Mouse (Mus musculus) liver, postnatal 0 days (tissue): Measurements from ENCODE around the gene Chac1. TPM values are rescaled to one million over a fixed set of nuclear protein-coding genes. Genes with fewer than 3 reads are reported as not detected.

ENCODE experiments used
- ATAC-seq: fragments of 200-750 bp; cut with Nextera tagmentation; 2 replicates; pipeline ENCODE4 v1.8.0; 2017; ENCODE audit warnings: mild to moderate bottlenecking, moderate library complexity
- DNase-seq: peaks from one replicate; pipeline ENCODE4 v3.0.0-alpha.2; 2016
- H3K27ac ChIP-seq: fragments of 300-500 bp; sonication (generic); 2 replicates; pipeline ENCODE4 v1.5.1; 2014; ENCODE audit warnings: antibody characterized with exemption, moderate library complexity, mild to moderate bottlenecking, low read depth
- H3K27me3 ChIP-seq: fragments of 300-500 bp; sonication (generic); 2 replicates; pipeline ENCODE4 v1.6.1; 2014; ENCODE audit warnings: low read length, control low read depth, mixed read lengths; ENCODE audit not compliant: insufficient read depth
- H3K36me3 ChIP-seq: fragments of 300-500 bp; sonication (generic); replicated peaks from 2 replicates; pipeline ENCODE4 v1.6.1; 2014; ENCODE audit warnings: mild to moderate bottlenecking, control low read depth, low read length, moderate library complexity, mixed read lengths; ENCODE audit not compliant: insufficient read depth
- H3K4me1 ChIP-seq: fragments of 300-500 bp; sonication (generic); 2 replicates; pipeline ENCODE4 v1.6.1; 2014; ENCODE audit warnings: antibody characterized with exemption, mild to moderate bottlenecking, control low read depth; ENCODE audit not compliant: insufficient read depth
- H3K4me2 ChIP-seq: fragments of 300-500 bp; sonication (generic); 2 replicates; pipeline ENCODE4 v1.6.1; 2014; ENCODE audit warnings: low read depth, mild to moderate bottlenecking, low read length, moderate library complexity, mixed read lengths
- H3K4me3 ChIP-seq: fragments of 300-500 bp; sonication (generic); 2 replicates; pipeline ENCODE4 v1.5.1; 2014; ENCODE audit warnings: low read depth, low read length
- H3K9ac ChIP-seq: fragments of 300-500 bp; sonication (generic); replicated peaks from 2 replicates; pipeline ENCODE4 v1.6.1; 2014; ENCODE audit warnings: mild to moderate bottlenecking, moderate library complexity
- H3K9me3 ChIP-seq: fragments of 300-500 bp; sonication (generic); 2 replicates; pipeline ENCODE4 v1.6.1; 2016; ENCODE audit warnings: mild to moderate bottlenecking, control low read depth, low read length, mixed read lengths
- CTCF ChIP-seq: sonication (generic); IDR thresholded peaks from 2 replicates; pipeline ENCODE4 v1.5.1; 2016; ENCODE audit warnings: antibody characterized with exemption, low read depth
- EP300 ChIP-seq: IDR thresholded peaks from 2 replicates; pipeline ENCODE4 v1.6.1; 2016; ENCODE audit warnings: antibody characterized with exemption, low read depth, mild to moderate bottlenecking
- WGBS: fragments of 180-500 bp; shearing (Covaris S2); extraction: QIAGEN DNeasy Blood & Tissue Kit; methylation state at CpG from one replicate; pipeline ENCODE4 v1.1.7; 2014; ENCODE audit not compliant: insufficient replicate concordance; 5-methylcytosine and 5-hydroxymethylcytosine counted together
- polyA plus RNA-seq: library from polyadenylated mRNA; unstranded; fragments of >200 nt; fragmentation: Nextera tagmentation; extraction: Ambion mirVana; gene quantifications from 2 replicates; pipeline ENCODE4 v1.2.1, GENCODE M21; 2015

Chac1 gene
- polyA plus RNA-seq, 1 experiment from 2014 or later, result 0.35 TPM

GRCm38 (mm10) chr2:119327102-119327480, 23.9 kb upstream of the Chac1 start:
- Histone ChIP-seq H3K4me3 (peak overlapping the region; percentile 55), H3K27me3 (peaks cover 73% of the 10 kb centered on the region), H3K36me3 (no peaks in the 10 kb centered on the region), H3K9me3 (no peaks in the 10 kb centered on the region), H3K4me1 (peaks cover 40% of the 10 kb centered on the region), H3K9ac (no peak overlapping the region), H3K27ac (no peak overlapping the region), H3K4me2 (peak overlapping the region; percentile 73)
- WGBS, result 1% methylated on average over 30 of the region's 30 CpGs
- peak; percentile 53 for DNase-seq
- ATAC-seq, result no peak
- TF ChIP-seq CTCF (peak; percentile 60), EP300 (no peak)

GRCm38 (mm10) chr2:119327942-119328526, 23.0 kb upstream of the Chac1 start:
- Histone ChIP-seq H3K27me3 (peaks cover 66% of the 10 kb centered on the region), H3K4me1 (peaks cover 33% of the 10 kb centered on the region), H3K4me3 (peak overlapping the region; percentile 1; the same call in 1 of the 2 replicates), H3K36me3 (no peaks in the 10 kb centered on the region), H3K4me2 (peak overlapping the region; percentile 23), H3K9ac (no peak overlapping the region), H3K9me3 (no peaks in the 10 kb centered on the region), H3K27ac (no peak overlapping the region)
- 45% methylated on average over 11 of the region's 11 CpGs for WGBS
- no peak for ATAC-seq
- TF ChIP-seq EP300, result no peak
- no peak for TF ChIP-seq CTCF
- no peak for DNase-seq

- Histone ChIP-seq H3K9ac (no peak overlapping the region), H3K4me1 (peaks cover 29% of the 10 kb centered on the region), H3K36me3 (no peaks in the 10 kb centered on the region), H3K27me3 (peaks cover 61% of the 10 kb centered on the region), H3K4me3 (peak overlapping the region; percentile 1; the same call in 1 of the 2 replicates), H3K4me2 (peak overlapping the region; percentile 23), H3K9me3 (no peaks in the 10 kb centered on the region), H3K27ac (no peak overlapping the region)
- DNase-seq, result no peak
- ATAC-seq, result no peak
- no peak for TF ChIP-seq CTCF
- 46% methylated on average over 5 of the region's 5 CpGs for WGBS
These were observed 22.5 kb upstream of the Chac1 start for GRCm38 (mm10) chr2:119328546-119328945.

GRCm38 (mm10) chr2:119329123-119329817, 21.8 kb upstream of the Chac1 start:
- Histone ChIP-seq H3K9me3 (no peaks in the 10 kb centered on the region), H3K27ac (no peak overlapping the region), H3K4me2 (no peak overlapping the region; the same call in 1 of the 2 replicates), H3K9ac (no peak overlapping the region), H3K4me1 (peaks cover 25% of the 10 kb centered on the region), H3K4me3 (no peak overlapping the region), H3K36me3 (no peaks in the 10 kb centered on the region), H3K27me3 (peaks cover 54% of the 10 kb centered on the region)
- ATAC-seq, result peak; percentile 74
- TF ChIP-seq EP300 (no peak), CTCF (no peak)
- 46% methylated on average over 3 of the region's 3 CpGs for WGBS
- DNase-seq, result peak; percentile 53

- TF ChIP-seq CTCF, result no peak
- no peak for TF ChIP-seq EP300
- no peak for DNase-seq
- Histone ChIP-seq H3K36me3 (no peaks in the 10 kb centered on the region), H3K9ac (no peak overlapping the region), H3K9me3 (no peaks in the 10 kb centered on the region), H3K27me3 (peaks cover 39% of the 10 kb centered on the region), H3K4me1 (peaks cover 14% of the 10 kb centered on the region), H3K4me3 (no peak overlapping the region), H3K27ac (no peak overlapping the region), H3K4me2 (no peak overlapping the region)
- WGBS, result 85% methylated on average over 8 of the region's 8 CpGs
- ATAC-seq, result no peak
These were observed 20.2 kb upstream of the Chac1 start for GRCm38 (mm10) chr2:119330795-119331194.

- no peaks in the 10 kb centered on the region for H3K36me3 ChIP-seq
- H3K4me1 ChIP-seq, result peaks cover 6% of the 10 kb centered on the region
- DNase-seq, result no peak
- no peak for ATAC-seq
- 0 out of 2 replicates have a peak overlapping the region, but pooled peaks have one; percentile 3 for H3K4me2 ChIP-seq
- no peak overlapping the region for H3K9ac ChIP-seq
- no peaks in the 10 kb centered on the region for H3K9me3 ChIP-seq
- TF ChIP-seq CTCF (no peak), EP300 (no peak)
- H3K27ac ChIP-seq, result no peak overlapping the region
- H3K27me3 ChIP-seq, result peaks cover 24% of the 10 kb centered on the region
- WGBS, result 68% methylated on average over 24 of the region's 24 CpGs
- H3K4me3 ChIP-seq, result no peak overlapping the region
These were observed 18.8 kb upstream of the Chac1 start for GRCm38 (mm10) chr2:119332177-119332661.
